Mouse (Mus musculus) thymus, adult 2 months (tissue): ENCODE data around the gene Ctf2.

ENCODE experiments used
- CTCF ChIP-seq: fragments of 200-500 bp; IDR thresholded peaks from 2 replicates; pipeline ENCODE4 v1.5.1; 2012; ENCODE audit warnings: mild to moderate bottlenecking, control low read depth, low read length, moderate library complexity, borderline replicate concordance; ENCODE audit not compliant: control insufficient read depth, poor library complexity, insufficient read depth; ENCODE audit errors: extremely low read depth
- POLR2A ChIP-seq: fragments of 200-500 bp; IDR thresholded peaks from 2 replicates; pipeline ENCODE4 v1.6.1; 2012; ENCODE audit warnings: mild to moderate bottlenecking, low read length, control low read depth, moderate library complexity; ENCODE audit not compliant: control insufficient read depth, poor library complexity, insufficient read depth; ENCODE audit errors: extremely low read depth

GRCm38 (mm10) chr7:127773664-127774384, 41.9 kb upstream of the Ctf2 start:
- TF ChIP-seq CTCF, result peak; percentile 95
- TF ChIP-seq POLR2A, result no peak
